Mouse (Mus musculus) testis, adult 2 months (tissue): ENCODE measurements around the gene Zdhhc17.

Experiments used
- CTCF ChIP-seq: fragments of 200-500 bp; IDR thresholded peaks from 2 replicates; pipeline ENCODE4 v1.5.1; 2012; ENCODE audit warnings: low read depth, mild to moderate bottlenecking, inconsistent platforms, low read length, moderate library complexity; ENCODE audit not compliant: control insufficient read depth, insufficient read depth, insufficient replicate concordance
- POLR2A ChIP-seq: fragments of 200-500 bp; IDR thresholded peaks from 2 replicates; pipeline ENCODE4 v1.6.1; 2012; ENCODE audit warnings: low read depth, mild to moderate bottlenecking, inconsistent platforms, low read length, moderate library complexity; ENCODE audit not compliant: control insufficient read depth

DNA sequence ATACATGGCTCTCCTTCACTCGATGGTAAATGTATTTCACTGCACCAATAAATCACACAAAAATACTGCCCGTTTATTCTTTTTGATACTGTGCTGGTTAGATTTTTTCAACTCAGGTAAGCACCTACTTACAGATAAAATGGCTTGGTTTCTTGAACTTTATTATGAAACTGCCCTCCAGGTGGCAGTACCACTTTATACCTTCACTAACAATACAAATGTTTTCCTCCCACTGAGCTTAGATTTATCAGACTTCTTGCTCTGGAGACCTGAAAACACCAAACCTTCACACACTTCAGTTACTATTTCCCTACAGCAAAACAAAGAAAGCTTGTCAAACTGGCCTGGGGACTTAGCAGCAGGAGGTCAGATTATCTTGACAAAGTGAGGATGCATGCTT, 20.2 kb downstream of the Zdhhc17 start:
- TF ChIP-seq POLR2A (no peak), CTCF (no peak)
